Mouse (Mus musculus): ENCODE results near the gene Pum1.

Gene Pum1

GRCm38 (mm10) chr4:130819806-130820205 lies 156.7 kb downstream of the Pum1 start:
- no peak for DNase-seq (ENCODE audit: low read depth)

GRCm38 (mm10) chr4:130820594-130821255 lies 157.6 kb downstream of the Pum1 start:
- DNase-seq (ENCODE audit: low read depth), result no peak

- DNase-seq (ENCODE audit: low read depth), result no peak
Measured at GRCm38 (mm10) chr4:130828851-130829673, 165.9 kb downstream of the Pum1 start.
